Mouse (Mus musculus) left cerebral cortex, adult 9 months (tissue): ENCODE data around the gene Olfr715.
"Not testable (repeated sequence)": the region's sequence is repeated elsewhere in the genome, so short reads cannot be mapped to it uniquely, and the experiment has no call there.

ENCODE experiments used
- DNase-seq, 2 experiments: peaks; one replicate each; pipeline ENCODE4 v3.0.0; 2022; ENCODE audit warnings: low spot score in 2 of 2

The Olfr715 gene

DNA sequence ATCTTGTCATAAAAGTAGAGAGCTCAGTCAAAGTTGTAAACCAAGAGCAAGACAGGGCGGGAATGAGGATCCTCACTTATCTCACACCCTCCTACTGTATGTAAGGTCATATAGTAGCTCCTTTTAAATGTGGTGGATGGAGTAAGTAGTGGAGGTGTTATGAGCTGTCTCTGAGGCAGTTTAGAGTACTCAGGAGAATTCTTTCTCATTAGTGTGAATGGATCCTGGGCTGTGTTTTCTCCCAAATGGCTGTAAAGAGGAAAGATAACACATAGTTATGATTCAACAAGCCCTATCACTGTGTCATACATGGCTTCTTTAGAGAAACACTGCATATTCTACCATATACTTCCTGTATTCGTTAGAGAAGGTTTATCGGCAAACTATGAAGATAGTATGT, at the start of gene Olfr715:
Gene Olfr715 (minus strand): TSS at position 101 of the 400 bp plus-strand sequence.
- not testable (repeated sequence) for DNase-seq

- DNase-seq: no peak
These were observed 49.5 kb upstream of the Olfr715 start for GRCm38 (mm10) chr7:107180406-107180805.

GRCm38 (mm10) chr7:107166690-107167089, 35.8 kb upstream of the Olfr715 start, which contains the start of gene Nlrp14:
Nlrp14 (plus strand) TSS chr7:107166990.
- DNase-seq: no peak

- not testable (repeated sequence) for DNase-seq
These were observed 7.1 kb upstream of the Olfr715 start, which contains the start of gene Olfr716 for GRCm38 (mm10) chr7:107138027-107138426. Olfr716 (plus strand) TSS chr7:107138327.

DNA sequence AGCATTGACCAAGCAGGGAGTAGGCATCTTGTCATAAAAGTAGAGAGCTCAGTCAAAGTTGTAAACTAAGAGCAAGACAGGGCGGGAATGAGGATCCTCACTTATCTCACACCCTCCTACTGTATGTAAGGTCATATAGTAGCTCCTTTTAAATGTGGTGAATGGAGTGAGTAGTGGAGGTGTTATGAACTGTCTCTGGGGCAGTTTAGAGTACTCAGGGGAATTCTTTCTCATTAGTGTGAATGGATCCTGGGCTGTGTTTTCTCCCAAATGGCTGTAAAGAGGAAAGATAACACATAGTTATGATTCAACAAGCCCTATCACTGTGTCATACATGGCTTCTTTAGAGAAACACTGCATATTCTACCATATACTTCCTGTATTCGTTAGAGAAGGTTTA, 20.6 kb downstream of the Olfr715 start, which contains the start of gene Olfr715b:
Gene Olfr715b (minus strand): TSS at position 101 of the 400 bp plus-strand sequence.
- DNase-seq: not testable (repeated sequence)

DNA sequence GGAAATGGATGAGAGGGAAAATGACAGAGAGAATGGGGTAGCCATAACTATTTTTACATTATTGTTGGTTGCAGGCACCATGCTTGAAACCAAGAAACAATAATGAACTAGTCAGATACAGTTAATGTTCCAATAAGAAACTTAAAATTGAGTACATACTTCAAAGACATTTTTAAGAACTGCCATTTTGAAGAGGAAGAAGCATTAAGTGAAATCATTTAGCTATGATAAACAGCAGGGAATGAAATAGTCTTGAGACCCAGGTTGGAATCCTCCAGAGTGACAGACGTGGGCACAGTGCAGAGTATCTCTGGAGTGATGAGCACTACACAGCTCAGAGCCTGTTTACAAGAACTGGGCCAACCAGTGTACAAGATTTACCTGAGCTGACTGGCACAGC, 38.0 kb downstream of the Olfr715 start, which contains the start of gene Olfr17:
Gene Olfr17 (plus strand): TSS at position 301 of the 400 bp plus-strand sequence.
- DNase-seq: no peak
